Mouse (Mus musculus) ES-Bruce4 (cell line): Measurements from ENCODE around the gene Cmc4. TPM values are rescaled to one million over a fixed set of nuclear protein-coding genes. Genes with fewer than 3 reads are reported as not detected.

Experiments
- H3K27ac ChIP-seq: 2 replicates; pipeline ENCODE4 v1.5.1; 2012; ENCODE audit warnings: low read length, inconsistent platforms; ENCODE audit not compliant: insufficient read depth
- H3K27me3 ChIP-seq: 2 replicates; pipeline ENCODE4 v1.6.1; 2012; ENCODE audit warnings: mild to moderate bottlenecking, low read length, inconsistent platforms; ENCODE audit not compliant: control insufficient read depth, poor library complexity, insufficient read depth, severe bottlenecking
- H3K36me3 ChIP-seq: 2 replicates; pipeline ENCODE4 v1.6.1; 2012; ENCODE audit warnings: inconsistent platforms, mild to moderate bottlenecking, low read length, moderate library complexity; ENCODE audit not compliant: control insufficient read depth, poor library complexity, insufficient read depth, severe bottlenecking
- H3K4me1 ChIP-seq: one replicate; pipeline ENCODE4 v1.8.1; 2011; ENCODE audit warnings: low read length; ENCODE audit not compliant: control insufficient read depth, insufficient read depth
- H3K4me3 ChIP-seq: 2 replicates; pipeline ENCODE4 v1.5.1; 2011; ENCODE audit warnings: low read depth, mild to moderate bottlenecking, low read length
- H3K9ac ChIP-seq: 2 replicates; pipeline ENCODE4 v1.6.1; 2012; ENCODE audit warnings: low read depth, mild to moderate bottlenecking, inconsistent platforms; ENCODE audit not compliant: poor library complexity, severe bottlenecking
- H3K9me3 ChIP-seq: replicated peaks from 2 replicates; pipeline ENCODE4 v1.6.1; 2012; ENCODE audit warnings: mild to moderate bottlenecking, low read length, inconsistent platforms; ENCODE audit not compliant: control insufficient read depth, poor library complexity, insufficient read depth, severe bottlenecking
- CTCF ChIP-seq: IDR thresholded peaks from one replicate; pipeline ENCODE4 v1.8.1; 2011; ENCODE audit warnings: low read depth, low read length
- EP300 ChIP-seq: IDR thresholded peaks from 2 replicates; pipeline ENCODE4 v1.6.1; 2011; ENCODE audit warnings: low read depth, low read length; ENCODE audit not compliant: insufficient read depth
- POLR2A ChIP-seq: IDR thresholded peaks from one replicate; pipeline ENCODE4 v1.8.1; 2011; ENCODE audit warnings: low read length; ENCODE audit not compliant: insufficient read depth
- polyA plus RNA-seq: library from polyadenylated mRNA; stranded (reverse); fragments of >200 nt; gene quantifications from 2 replicates; pipeline ENCODE4 v1.2.4, GENCODE M21; 2011; ENCODE audit warnings: low read depth; ENCODE audit not compliant: missing spikeins, insufficient read depth, insufficient read length

Gene Cmc4
- polyA plus RNA-seq = 8.4 and 11.8 TPM in 2 replicates

DNA sequence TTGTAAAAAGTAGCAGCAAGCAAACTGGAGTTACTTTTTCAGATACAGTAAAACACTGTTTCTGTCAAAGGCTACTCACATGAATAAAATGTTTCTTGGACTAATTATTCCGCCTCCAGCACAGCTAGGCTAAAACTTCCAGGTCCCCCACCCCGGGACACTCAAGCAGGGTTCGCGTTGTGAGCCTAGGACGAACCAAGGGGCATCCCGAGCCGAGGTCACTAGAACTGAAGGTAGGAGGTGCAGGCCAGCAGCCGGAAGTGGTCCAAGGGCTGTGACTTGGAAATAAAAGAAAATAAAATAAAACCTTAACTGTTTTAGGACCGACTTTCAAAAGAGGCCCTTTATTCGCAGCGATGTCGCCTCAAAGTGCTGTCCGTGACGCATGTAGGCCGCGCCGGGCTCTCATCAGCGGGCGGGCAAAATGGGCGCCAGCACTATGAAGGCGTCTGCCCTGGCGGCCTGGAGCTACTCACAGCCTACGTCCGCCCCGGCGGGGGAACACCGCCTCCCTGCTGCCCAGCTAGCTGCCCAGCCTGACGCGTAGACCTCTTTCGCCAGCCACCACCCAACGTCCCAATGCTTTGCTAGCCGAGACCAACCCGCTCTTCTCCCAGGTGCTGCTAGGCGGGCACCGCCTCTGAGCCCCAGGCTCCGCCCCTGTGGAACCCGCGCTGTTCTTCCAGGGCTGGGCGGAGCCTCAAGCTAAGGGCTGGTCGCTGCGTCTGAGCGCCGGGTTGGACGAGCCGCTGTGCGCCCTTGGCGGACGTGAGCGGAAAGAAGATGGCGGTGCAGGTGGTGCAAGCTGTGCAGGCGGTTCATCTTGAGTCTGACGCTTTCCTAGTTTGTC is at the start of gene Cmc4, which contains the start of the genes Mtcp1 and Brcc3:
TSS of gene Cmc4 (minus strand) at position 649 of the 850 bp plus-strand sequence.
TSS of gene Mtcp1 (minus strand) at position 653 of the 850 bp plus-strand sequence.
TSS of gene Brcc3 (plus strand) at position 693 of the 850 bp plus-strand sequence.
- H3K36me3 ChIP-seq = no peaks in the 10 kb centered on the region
- H3K9me3 ChIP-seq = no peaks in the 10 kb centered on the region
- no peaks in the 10 kb centered on the region for H3K27me3 ChIP-seq
- TF ChIP-seq EP300 = no peak
- TF ChIP-seq POLR2A = peak; percentile 81
- H3K4me1 ChIP-seq = no peaks in the 10 kb centered on the region
- H3K4me3 ChIP-seq = peak within 1 kb of the TSS; percentile 90
- peak within 1 kb of the TSS; percentile 67 for H3K9ac ChIP-seq
- no peak within 1 kb of the TSS; the same call in 1 of the 2 replicates for H3K27ac ChIP-seq

GRCm38 (mm10) chrX:75454597-75454996 is 38.2 kb upstream of the Cmc4 start:
- Histone ChIP-seq H3K9ac (no peak overlapping the region), H3K36me3 (no peaks in the 10 kb centered on the region), H3K4me3 (no peak overlapping the region), H3K27ac (no peak overlapping the region), H3K27me3 (no peaks in the 10 kb centered on the region), H3K4me1 (no peaks in the 10 kb centered on the region), H3K9me3 (no peaks in the 10 kb centered on the region)
- TF ChIP-seq CTCF (no peak), POLR2A (no peak), EP300 (no peak)

DNA sequence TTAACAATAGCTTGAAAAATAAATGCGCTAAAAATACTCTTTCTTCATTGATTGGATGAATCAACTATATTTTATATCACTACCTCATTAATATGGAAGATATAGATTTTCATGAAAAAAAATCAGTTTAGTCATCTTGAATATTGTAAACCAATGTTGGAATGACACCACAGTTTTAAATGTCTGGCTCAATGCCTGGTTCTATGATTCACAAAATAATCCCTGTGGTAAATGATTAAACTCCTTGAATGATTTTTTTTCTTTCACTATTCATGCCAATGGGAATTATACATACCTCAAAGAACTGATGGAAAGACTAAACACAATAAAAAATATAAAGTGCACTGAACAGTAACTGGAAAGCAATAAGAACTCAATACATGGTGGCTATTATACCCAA is 6.7 kb downstream of the Cmc4 start:
- Histone ChIP-seq H3K9me3 (no peaks in the 10 kb centered on the region), H3K27me3 (no peaks in the 10 kb centered on the region), H3K4me3 (no peak overlapping the region), H3K36me3 (no peaks in the 10 kb centered on the region), H3K27ac (no peak overlapping the region), H3K9ac (no peak overlapping the region), H3K4me1 (no peaks in the 10 kb centered on the region)
- no peak for TF ChIP-seq CTCF
- TF ChIP-seq EP300 = no peak
- no peak for TF ChIP-seq POLR2A

- no peak overlapping the region for H3K27ac ChIP-seq
- H3K36me3 ChIP-seq = no peaks in the 10 kb centered on the region
- TF ChIP-seq CTCF = no peak
- no peak for TF ChIP-seq EP300
- no peak for TF ChIP-seq POLR2A
- no peaks in the 10 kb centered on the region for H3K9me3 ChIP-seq
- no peak overlapping the region for H3K4me3 ChIP-seq
- no peaks in the 10 kb centered on the region for H3K27me3 ChIP-seq
- no peaks in the 10 kb centered on the region for H3K4me1 ChIP-seq
- H3K9ac ChIP-seq = no peak overlapping the region
These were observed 13.0 kb downstream of the Cmc4 start for GRCm38 (mm10) chrX:75403350-75403749.

DNA sequence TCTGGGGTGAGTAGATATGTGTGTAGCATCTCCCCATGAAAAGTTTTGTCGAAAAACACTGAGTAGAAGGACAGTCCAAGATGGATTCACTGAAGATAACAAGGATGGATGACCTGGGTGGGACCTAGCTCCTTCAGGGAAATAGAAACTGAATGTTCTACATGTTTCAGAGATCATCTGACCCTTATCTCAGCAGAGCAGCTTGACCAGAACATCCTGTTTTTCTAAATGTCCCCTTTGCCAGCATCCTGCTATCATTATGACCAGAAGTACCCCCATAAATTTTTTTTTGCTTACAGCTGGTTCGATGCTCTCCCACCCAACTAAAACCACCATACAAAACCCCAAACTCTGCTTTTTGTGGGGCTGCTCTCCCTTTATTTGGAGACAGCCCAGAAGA is 13.7 kb downstream of the Cmc4 start:
- Histone ChIP-seq H3K27me3 (no peaks in the 10 kb centered on the region), H3K27ac (no peak overlapping the region), H3K36me3 (no peaks in the 10 kb centered on the region), H3K9me3 (no peaks in the 10 kb centered on the region), H3K4me1 (no peaks in the 10 kb centered on the region), H3K4me3 (no peak overlapping the region), H3K9ac (no peak overlapping the region)
- TF ChIP-seq POLR2A = no peak
- no peak for TF ChIP-seq CTCF
- no peak for TF ChIP-seq EP300

DNA sequence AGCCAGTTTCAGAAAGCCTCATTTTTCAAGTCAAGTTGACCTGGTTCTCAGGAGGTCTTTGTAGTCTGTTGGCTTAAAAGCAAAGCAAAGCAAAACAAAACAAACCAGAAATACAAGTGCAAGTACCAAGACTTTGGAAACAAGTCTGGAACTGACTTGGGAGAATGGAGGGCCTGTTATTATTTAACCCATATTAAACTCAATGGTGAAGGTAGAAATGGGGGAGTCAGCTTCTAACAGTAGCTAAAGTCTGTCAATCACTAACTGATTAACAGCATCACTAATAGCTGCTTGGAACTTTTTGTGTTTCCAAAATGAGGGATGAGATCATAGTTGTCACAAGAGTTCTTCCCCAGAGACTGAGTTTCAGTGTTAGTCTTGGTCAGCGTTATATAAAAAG is 16.9 kb downstream of the Cmc4 start:
- H3K4me1 ChIP-seq = no peaks in the 10 kb centered on the region
- H3K27me3 ChIP-seq = no peaks in the 10 kb centered on the region
- H3K9ac ChIP-seq = no peak overlapping the region
- no peak overlapping the region for H3K4me3 ChIP-seq
- TF ChIP-seq POLR2A = no peak
- TF ChIP-seq CTCF = no peak
- TF ChIP-seq EP300 = no peak
- no peaks in the 10 kb centered on the region for H3K36me3 ChIP-seq
- H3K9me3 ChIP-seq = no peaks in the 10 kb centered on the region
- H3K27ac ChIP-seq = no peak overlapping the region
